Mouse (Mus musculus) embryonic facial prominence, embryonic 12.5 days (tissue): ENCODE measurements at regions not wholly inside any gene's neighbourhood (a gene's known extent, or its start where the extent isn't known, plus 50 kb on each side); places are given as distances from the start of the nearest gene placed in this dataset.

Experiments used
- ATAC-seq: fragments of 200-750 bp; cut with Nextera tagmentation; 2 replicates; pipeline ENCODE4 v1.8.0; 2017; ENCODE audit not compliant: insufficient number of reproducible peaks, insufficient read depth, low FRiP score, low TSS enrichment
- H3K27ac ChIP-seq: fragments of 300-500 bp; sonication (generic); 2 replicates; pipeline ENCODE4 v1.5.1; 2016; ENCODE audit warnings: mild to moderate bottlenecking
- H3K27me3 ChIP-seq: fragments of 300-500 bp; sonication (generic); 2 replicates; pipeline ENCODE4 v1.6.1; 2016; ENCODE audit warnings: mild to moderate bottlenecking, moderate library complexity
- H3K36me3 ChIP-seq: fragments of 300-500 bp; sonication (generic); 2 replicates; pipeline ENCODE4 v1.6.1; 2016; ENCODE audit warnings: mild to moderate bottlenecking
- H3K4me1 ChIP-seq: fragments of 300-500 bp; sonication (generic); 2 replicates; pipeline ENCODE4 v1.6.1; 2016
- H3K4me2 ChIP-seq: fragments of 300-500 bp; sonication (generic); replicated peaks from 2 replicates; pipeline ENCODE4 v1.6.1; 2016; ENCODE audit warnings: mild to moderate bottlenecking, moderate library complexity
- H3K4me3 ChIP-seq: fragments of 300-500 bp; sonication (generic); 2 replicates; pipeline ENCODE4 v1.5.1; 2016; ENCODE audit warnings: mild to moderate bottlenecking
- H3K9ac ChIP-seq: fragments of 300-500 bp; sonication (generic); 2 replicates; pipeline ENCODE4 v1.6.1; 2016; ENCODE audit warnings: mild to moderate bottlenecking, moderate library complexity
- H3K9me3 ChIP-seq: fragments of 300-500 bp; sonication (generic); 2 replicates; pipeline ENCODE4 v1.6.1; 2016; ENCODE audit warnings: mild to moderate bottlenecking, moderate library complexity
- WGBS: fragments of 180-500 bp; shearing (Covaris S2); methylation state at CpG from one replicate; pipeline ENCODE4 v1.1.7; 2016; 5-methylcytosine and 5-hydroxymethylcytosine counted together

- WGBS, result 78% methylated on average over 4 of the region's 4 CpGs
- Histone ChIP-seq H3K9me3 (no peaks in the 10 kb centered on the region), H3K4me1 (peaks cover 11% of the 10 kb centered on the region)
Measured at GRCm38 (mm10) chr12:16008261-16008660, 191.5 kb upstream of the Trib2 start.

GRCm38 (mm10) chr12:16006688-16007087 is 190.0 kb upstream of the Trib2 start:
- Histone ChIP-seq H3K4me3 (no peak overlapping the region), H3K36me3 (no peaks in the 10 kb centered on the region), H3K4me1 (peaks cover 11% of the 10 kb centered on the region), H3K9ac (no peak overlapping the region), H3K27ac (no peak overlapping the region), H3K9me3 (no peaks in the 10 kb centered on the region), H3K27me3 (no peaks in the 10 kb centered on the region), H3K4me2 (no peak overlapping the region)
- WGBS, result 88% methylated on average over 5 of the region's 5 CpGs
- no peak for ATAC-seq

More at GRCm38 (mm10) chr12:16008261-16008660, 191.5 kb upstream of the Trib2 start:
- Histone ChIP-seq H3K36me3 (no peaks in the 10 kb centered on the region), H3K4me2 (no peak overlapping the region), H3K9ac (no peak overlapping the region), H3K27ac (no peak overlapping the region), H3K4me3 (no peak overlapping the region), H3K27me3 (no peaks in the 10 kb centered on the region)
- ATAC-seq, result no peak

GRCm38 (mm10) chr12:16006286-16006685 is 189.6 kb upstream of the Trib2 start:
- H3K36me3 ChIP-seq, result no peaks in the 10 kb centered on the region
- no peak overlapping the region for H3K4me2 ChIP-seq
- no peak overlapping the region for H3K9ac ChIP-seq
- no peak overlapping the region for H3K4me3 ChIP-seq
- 95% methylated on average over 5 of the region's 5 CpGs for WGBS
- H3K27ac ChIP-seq, result no peak overlapping the region
- H3K9me3 ChIP-seq, result no peaks in the 10 kb centered on the region
- H3K4me1 ChIP-seq, result peaks cover 11% of the 10 kb centered on the region
- no peaks in the 10 kb centered on the region for H3K27me3 ChIP-seq
- ATAC-seq, result no peak

- Histone ChIP-seq H3K27ac (no peak overlapping the region), H3K9ac (no peak overlapping the region), H3K27me3 (no peaks in the 10 kb centered on the region), H3K4me2 (no peak overlapping the region), H3K36me3 (no peaks in the 10 kb centered on the region), H3K9me3 (no peaks in the 10 kb centered on the region), H3K4me1 (no peaks in the 10 kb centered on the region), H3K4me3 (no peak overlapping the region)
- 82% methylated on average over 7 of the region's 7 CpGs for WGBS
- no peak for ATAC-seq
Measured at GRCm38 (mm10) chr12:16001811-16002210, 185.1 kb upstream of the Trib2 start.

- H3K4me2 ChIP-seq, result no peak overlapping the region
- no peak for ATAC-seq
- no peak overlapping the region for H3K4me3 ChIP-seq
- no peaks in the 10 kb centered on the region for H3K27me3 ChIP-seq
- no peaks in the 10 kb centered on the region for H3K4me1 ChIP-seq
- 74% methylated on average over 5 of the region's 5 CpGs for WGBS
- H3K9me3 ChIP-seq, result no peaks in the 10 kb centered on the region
- no peak overlapping the region for H3K27ac ChIP-seq
- H3K9ac ChIP-seq, result no peak overlapping the region
- no peaks in the 10 kb centered on the region for H3K36me3 ChIP-seq
Measured at GRCm38 (mm10) chr12:16001225-16001624, 184.5 kb upstream of the Trib2 start.

- ATAC-seq, result no peak
Measured at GRCm38 (mm10) chr12:15998331-15998730, 181.6 kb upstream of the Trib2 start.

GRCm38 (mm10) chr12:15993866-15994265 is 177.1 kb upstream of the Trib2 start:
- Histone ChIP-seq H3K27ac (no peak overlapping the region), H3K9me3 (no peaks in the 10 kb centered on the region), H3K9ac (no peak overlapping the region), H3K27me3 (no peaks in the 10 kb centered on the region), H3K36me3 (no peaks in the 10 kb centered on the region), H3K4me2 (no peak overlapping the region), H3K4me1 (no peaks in the 10 kb centered on the region), H3K4me3 (no peak overlapping the region)
- ATAC-seq, result no peak
- WGBS, result 79% methylated on average over 3 of the region's 3 CpGs

More at GRCm38 (mm10) chr12:15998331-15998730, 181.6 kb upstream of the Trib2 start:
- Histone ChIP-seq H3K9ac (no peak overlapping the region), H3K4me1 (no peaks in the 10 kb centered on the region), H3K9me3 (no peaks in the 10 kb centered on the region), H3K4me2 (no peak overlapping the region), H3K27ac (no peak overlapping the region), H3K36me3 (no peaks in the 10 kb centered on the region), H3K4me3 (no peak overlapping the region), H3K27me3 (no peaks in the 10 kb centered on the region)

- Histone ChIP-seq H3K9ac (no peak overlapping the region), H3K27ac (no peak overlapping the region), H3K27me3 (no peaks in the 10 kb centered on the region), H3K9me3 (no peaks in the 10 kb centered on the region), H3K4me2 (no peak overlapping the region), H3K36me3 (no peaks in the 10 kb centered on the region), H3K4me3 (no peak overlapping the region), H3K4me1 (0 out of 2 replicates have a peak, but pooled peaks cover 5% of the 10 kb centered on the region)
- no peak for ATAC-seq
Measured at GRCm38 (mm10) chr12:15986351-15986750, 169.6 kb upstream of the Trib2 start.

- Histone ChIP-seq H3K9me3 (no peaks in the 10 kb centered on the region), H3K4me1 (0 out of 2 replicates have a peak, but pooled peaks cover 5% of the 10 kb centered on the region), H3K36me3 (no peaks in the 10 kb centered on the region), H3K27ac (no peak overlapping the region), H3K4me3 (no peak overlapping the region), H3K4me2 (no peak overlapping the region), H3K27me3 (no peaks in the 10 kb centered on the region), H3K9ac (no peak overlapping the region)
- WGBS, result 82% methylated on average over 2 of the region's 2 CpGs
- no peak for ATAC-seq
Measured at GRCm38 (mm10) chr12:15985649-15986048, 168.9 kb upstream of the Trib2 start.

- WGBS, result 79% methylated on average over 11 of the region's 11 CpGs
Measured at GRCm38 (mm10) chr12:15983591-15984300, 167.0 kb upstream of the Trib2 start.

GRCm38 (mm10) chr12:15981741-15982140 is 165.0 kb upstream of the Trib2 start:
- Histone ChIP-seq H3K9ac (no peak overlapping the region), H3K27ac (no peak overlapping the region), H3K27me3 (no peaks in the 10 kb centered on the region), H3K4me2 (no peak overlapping the region), H3K9me3 (no peaks in the 10 kb centered on the region), H3K36me3 (no peaks in the 10 kb centered on the region), H3K4me3 (no peak overlapping the region), H3K4me1 (0 out of 2 replicates have a peak, but pooled peaks cover 5% of the 10 kb centered on the region)
- WGBS, result 17% methylated on average over 1 of the region's 1 CpGs
- no peak for ATAC-seq

More at GRCm38 (mm10) chr12:15983591-15984300, 167.0 kb upstream of the Trib2 start:
- no peaks in the 10 kb centered on the region for H3K9me3 ChIP-seq
- H3K4me3 ChIP-seq, result no peak overlapping the region
- no peak overlapping the region for H3K4me2 ChIP-seq
- H3K4me1 ChIP-seq, result 0 out of 2 replicates have a peak, but pooled peaks cover 5% of the 10 kb centered on the region
- no peak overlapping the region for H3K9ac ChIP-seq
- no peak overlapping the region for H3K27ac ChIP-seq
- no peaks in the 10 kb centered on the region for H3K27me3 ChIP-seq
- no peaks in the 10 kb centered on the region for H3K36me3 ChIP-seq
- ATAC-seq, result no peak

- no peaks in the 10 kb centered on the region for H3K36me3 ChIP-seq
- no peak overlapping the region for H3K4me2 ChIP-seq
- H3K4me3 ChIP-seq, result no peak overlapping the region
- no peaks in the 10 kb centered on the region for H3K9me3 ChIP-seq
- no peak for ATAC-seq
- no peak overlapping the region for H3K27ac ChIP-seq
- H3K9ac ChIP-seq, result no peak overlapping the region
- H3K4me1 ChIP-seq, result 0 out of 2 replicates have a peak, but pooled peaks cover 5% of the 10 kb centered on the region
- H3K27me3 ChIP-seq, result no peaks in the 10 kb centered on the region
- 91% methylated on average over 7 of the region's 7 CpGs for WGBS
Measured at GRCm38 (mm10) chr12:15979233-15979632, 162.5 kb upstream of the Trib2 start.
